Mouse (Mus musculus): Measurements from ENCODE around the gene Hlcs. TPM values are rescaled to one million over a fixed set of nuclear protein-coding genes. Genes with fewer than 3 reads are reported as not detected.

The Hlcs gene
- polyA plus RNA-seq, 1 experiment from 2014 or later: 7.1 TPM

DNA sequence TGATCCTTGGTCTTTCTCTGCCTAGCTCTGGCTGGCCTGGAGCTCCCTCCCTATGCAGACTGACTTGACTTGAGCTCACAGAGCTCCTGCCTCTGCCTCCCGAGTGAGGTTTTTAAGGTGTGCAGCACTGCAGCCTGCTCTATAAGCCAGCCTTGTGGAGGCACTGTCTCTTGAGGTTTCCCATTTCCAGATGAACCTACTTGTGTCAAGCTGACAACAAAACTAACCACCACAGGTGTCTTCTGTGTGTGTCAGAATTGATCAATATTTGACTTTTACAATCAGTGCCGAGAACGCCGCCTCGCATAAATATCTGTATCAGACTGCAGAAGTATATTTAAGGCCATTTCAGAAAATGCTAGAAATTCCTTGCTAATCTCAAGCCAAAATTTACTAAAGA is 1.3 kb upstream of the Hlcs start:
- Histone ChIP-seq H3K4me2 (no peak overlapping the region), H3K4me1 (replicated peaks; ENCODE audit: control insufficient read depth, insufficient read depth, low read length) (peaks cover 4% of the 10 kb centered on the region; the same call in 1 of the 2 replicates), H3K9ac (ENCODE audit: low read depth, low read length) (no peak overlapping the region), H3K27me3 (replicated peaks; ENCODE audit: control insufficient read depth, insufficient read depth, low read length) (no peaks in the 10 kb centered on the region), H3K9me3 (ENCODE audit: control insufficient read depth, low read length) (no peaks in the 10 kb centered on the region), H3K27ac (ENCODE audit: low read depth, low read length) (no peak overlapping the region), H3K4me3 (ENCODE audit: low read depth, low read length) (no peak overlapping the region), H3K36me3 (ENCODE audit: control insufficient read depth, insufficient read depth, low read length) (no peaks in the 10 kb centered on the region)
- ATAC-seq (replicated peaks; ENCODE audit: low FRiP score): no peak
- WGBS: 87% methylated on average over 5 of the region's 5 CpGs
- no peak for DNase-seq (ENCODE audit: low spot score)

DNA sequence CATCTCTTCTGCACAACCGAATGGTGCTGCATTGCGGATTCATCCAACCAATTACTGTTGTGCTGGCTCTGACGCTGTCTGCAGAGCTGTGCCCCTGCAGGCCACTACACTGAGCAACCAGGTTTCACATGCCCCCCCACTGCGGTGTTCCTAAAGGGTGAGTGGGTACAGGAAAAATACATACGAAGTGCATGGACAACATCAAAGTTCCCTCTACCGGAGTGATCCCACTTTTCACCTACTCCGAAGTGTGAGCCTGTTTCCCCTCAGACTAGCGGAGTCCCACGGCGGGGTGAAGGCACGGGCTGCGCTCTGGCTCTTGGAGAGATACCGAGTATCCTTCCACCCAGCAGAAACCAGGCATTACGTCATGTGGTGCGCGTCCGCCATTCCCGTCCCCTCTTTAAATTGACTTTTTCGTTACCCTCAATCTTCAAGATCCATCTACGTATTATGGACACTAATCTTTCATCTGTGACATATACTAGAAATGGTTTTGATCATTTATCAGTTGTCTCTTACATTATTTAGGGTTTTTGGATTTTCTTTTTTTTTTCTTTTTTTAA is 625 bp downstream of the Hlcs start:
- peak; percentile 88 for DNase-seq (ENCODE audit: low spot score)
- H3K9me3 ChIP-seq (ENCODE audit: control insufficient read depth, low read length): no peaks in the 10 kb centered on the region
- H3K4me2 ChIP-seq: peak overlapping the region; percentile 81
- no peaks in the 10 kb centered on the region for H3K36me3 ChIP-seq (ENCODE audit: control insufficient read depth, insufficient read depth, low read length)
- under 1% methylated on average over 20 of the region's 20 CpGs for WGBS
- no peaks in the 10 kb centered on the region for H3K27me3 ChIP-seq (replicated peaks; ENCODE audit: control insufficient read depth, insufficient read depth, low read length)
- peak overlapping the region; percentile 69 for H3K4me3 ChIP-seq (ENCODE audit: low read depth, low read length)
- H3K4me1 ChIP-seq (replicated peaks; ENCODE audit: control insufficient read depth, insufficient read depth, low read length): peaks cover 4% of the 10 kb centered on the region; the same call in 1 of the 2 replicates
- peak; percentile 86 for ATAC-seq (replicated peaks; ENCODE audit: low FRiP score)
- peak overlapping the region; percentile 85 for H3K9ac ChIP-seq (ENCODE audit: low read depth, low read length)
- peak overlapping the region; percentile 91 for H3K27ac ChIP-seq (ENCODE audit: low read depth, low read length)

GRCm38 (mm10) chr16:94311931-94312330 is 1.4 kb downstream of the Hlcs start:
- Histone ChIP-seq H3K27me3 (replicated peaks; ENCODE audit: control insufficient read depth, insufficient read depth, low read length) (no peaks in the 10 kb centered on the region), H3K4me3 (ENCODE audit: low read depth, low read length) (peak overlapping the region; percentile 69; the same call in 1 of the 2 replicates), H3K27ac (ENCODE audit: low read depth, low read length) (no peak overlapping the region), H3K9ac (ENCODE audit: low read depth, low read length) (no peak overlapping the region), H3K9me3 (ENCODE audit: control insufficient read depth, low read length) (no peaks in the 10 kb centered on the region), H3K36me3 (ENCODE audit: control insufficient read depth, insufficient read depth, low read length) (no peaks in the 10 kb centered on the region), H3K4me2 (peak overlapping the region; percentile 81), H3K4me1 (replicated peaks; ENCODE audit: control insufficient read depth, insufficient read depth, low read length) (peaks cover 4% of the 10 kb centered on the region; the same call in 1 of the 2 replicates)
- WGBS: 78% methylated on average over 4 of the region's 4 CpGs
- DNase-seq (ENCODE audit: low spot score) (no peak), ATAC-seq (replicated peaks; ENCODE audit: low FRiP score) (no peak)

GRCm38 (mm10) chr16:94311416-94311815 is 2.0 kb downstream of the Hlcs start:
- DNase-seq (ENCODE audit: low spot score): no peak
- WGBS: 54% methylated on average over 1 of the region's 1 CpGs
- Histone ChIP-seq H3K27me3 (replicated peaks; ENCODE audit: control insufficient read depth, insufficient read depth, low read length) (no peaks in the 10 kb centered on the region), H3K36me3 (ENCODE audit: control insufficient read depth, insufficient read depth, low read length) (no peaks in the 10 kb centered on the region), H3K4me2 (no peak overlapping the region), H3K4me3 (ENCODE audit: low read depth, low read length) (no peak overlapping the region), H3K9ac (ENCODE audit: low read depth, low read length) (no peak overlapping the region), H3K4me1 (replicated peaks; ENCODE audit: control insufficient read depth, insufficient read depth, low read length) (peaks cover 4% of the 10 kb centered on the region; the same call in 1 of the 2 replicates), H3K27ac (ENCODE audit: low read depth, low read length) (no peak overlapping the region), H3K9me3 (ENCODE audit: control insufficient read depth, low read length) (no peaks in the 10 kb centered on the region)
- no peak for ATAC-seq (replicated peaks; ENCODE audit: low FRiP score)

GRCm38 (mm10) chr16:94309025-94309424 is 4.3 kb downstream of the Hlcs start:
- no peaks in the 10 kb centered on the region; the same call in 1 of the 2 replicates for H3K27me3 ChIP-seq (replicated peaks; ENCODE audit: control insufficient read depth, insufficient read depth, low read length)
- no peak overlapping the region for H3K4me3 ChIP-seq (ENCODE audit: low read depth, low read length)
- DNase-seq (ENCODE audit: low spot score) (no peak), ATAC-seq (replicated peaks; ENCODE audit: low FRiP score) (no peak)
- peaks cover 4% of the 10 kb centered on the region; the same call in 1 of the 2 replicates for H3K4me1 ChIP-seq (replicated peaks; ENCODE audit: control insufficient read depth, insufficient read depth, low read length)
- H3K9me3 ChIP-seq (ENCODE audit: control insufficient read depth, low read length): no peaks in the 10 kb centered on the region
- no peaks in the 10 kb centered on the region for H3K36me3 ChIP-seq (ENCODE audit: control insufficient read depth, insufficient read depth, low read length)
- no peak overlapping the region for H3K4me2 ChIP-seq
- no peak overlapping the region for H3K9ac ChIP-seq (ENCODE audit: low read depth, low read length)
- 87% methylated on average over 4 of the region's 4 CpGs for WGBS
- no peak overlapping the region for H3K27ac ChIP-seq (ENCODE audit: low read depth, low read length)

DNA sequence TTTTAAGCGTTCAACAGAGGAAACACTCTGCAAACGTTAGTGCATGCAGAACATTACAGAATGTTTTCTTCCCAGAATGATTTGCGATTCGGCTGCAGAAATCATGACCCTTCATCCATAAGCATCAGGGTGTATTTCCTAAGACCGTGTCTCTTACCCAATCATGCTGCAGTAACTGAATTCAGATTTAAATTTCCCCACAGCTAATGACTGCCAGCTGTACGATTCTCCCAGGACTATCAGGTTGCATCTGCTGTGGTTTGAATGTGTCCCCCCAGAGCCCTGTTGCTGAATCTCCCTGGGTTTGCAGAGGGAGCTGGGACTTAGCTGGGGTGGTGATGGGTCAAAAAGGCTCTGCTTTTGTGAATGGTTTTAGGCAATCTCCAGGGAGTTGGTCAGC is 5.4 kb downstream of the Hlcs start:
- ATAC-seq (replicated peaks; ENCODE audit: low FRiP score): no peak
- no peaks in the 10 kb centered on the region for H3K36me3 ChIP-seq (ENCODE audit: control insufficient read depth, insufficient read depth, low read length)
- H3K4me1 ChIP-seq (replicated peaks; ENCODE audit: control insufficient read depth, insufficient read depth, low read length): peaks cover under 1% of the 10 kb centered on the region; the same call in 1 of the 2 replicates
- no peaks in the 10 kb centered on the region for H3K9me3 ChIP-seq (ENCODE audit: control insufficient read depth, low read length)
- peaks cover 4% of the 10 kb centered on the region for H3K27me3 ChIP-seq (replicated peaks; ENCODE audit: control insufficient read depth, insufficient read depth, low read length)
- no peak for DNase-seq (ENCODE audit: low spot score)
- no peak overlapping the region for H3K27ac ChIP-seq (ENCODE audit: low read depth, low read length)
- no peak overlapping the region for H3K4me3 ChIP-seq (ENCODE audit: low read depth, low read length)
- no peak overlapping the region for H3K4me2 ChIP-seq
- 55% methylated on average over 6 of the region's 6 CpGs for WGBS
- no peak overlapping the region for H3K9ac ChIP-seq (ENCODE audit: low read depth, low read length)

DNA sequence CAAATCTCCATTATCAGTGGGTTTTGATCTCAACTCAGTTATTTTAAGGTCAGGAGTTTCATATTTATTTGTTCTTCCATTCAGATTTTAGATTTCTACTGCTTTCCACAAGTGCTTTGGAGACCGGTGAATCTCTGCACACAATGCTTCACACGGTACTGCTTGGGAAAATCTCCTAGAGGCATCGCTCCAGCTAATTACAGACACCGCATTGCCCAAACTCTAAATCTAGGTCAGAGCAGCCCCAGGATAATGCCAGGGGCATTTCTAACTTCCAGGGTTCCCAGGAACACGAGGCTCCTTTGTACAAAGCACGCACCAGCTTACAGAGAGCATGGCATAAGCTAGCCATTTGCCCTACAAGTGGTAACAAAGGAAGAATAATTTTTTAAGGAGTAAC is 5.8 kb downstream of the Hlcs start:
- peaks cover 8% of the 10 kb centered on the region for H3K27me3 ChIP-seq (replicated peaks; ENCODE audit: control insufficient read depth, insufficient read depth, low read length)
- 76% methylated on average over 6 of the region's 6 CpGs for WGBS
- H3K4me3 ChIP-seq (ENCODE audit: low read depth, low read length): no peak overlapping the region
- H3K9me3 ChIP-seq (ENCODE audit: control insufficient read depth, low read length): no peaks in the 10 kb centered on the region
- H3K4me2 ChIP-seq: no peak overlapping the region
- H3K9ac ChIP-seq (ENCODE audit: low read depth, low read length): no peak overlapping the region
- H3K4me1 ChIP-seq (replicated peaks; ENCODE audit: control insufficient read depth, insufficient read depth, low read length): peaks cover 4% of the 10 kb centered on the region
- no peaks in the 10 kb centered on the region for H3K36me3 ChIP-seq (ENCODE audit: control insufficient read depth, insufficient read depth, low read length)
- no peak overlapping the region for H3K27ac ChIP-seq (ENCODE audit: low read depth, low read length)
- ATAC-seq (replicated peaks; ENCODE audit: low FRiP score): no peak
- no peak for DNase-seq (ENCODE audit: low spot score)

DNA sequence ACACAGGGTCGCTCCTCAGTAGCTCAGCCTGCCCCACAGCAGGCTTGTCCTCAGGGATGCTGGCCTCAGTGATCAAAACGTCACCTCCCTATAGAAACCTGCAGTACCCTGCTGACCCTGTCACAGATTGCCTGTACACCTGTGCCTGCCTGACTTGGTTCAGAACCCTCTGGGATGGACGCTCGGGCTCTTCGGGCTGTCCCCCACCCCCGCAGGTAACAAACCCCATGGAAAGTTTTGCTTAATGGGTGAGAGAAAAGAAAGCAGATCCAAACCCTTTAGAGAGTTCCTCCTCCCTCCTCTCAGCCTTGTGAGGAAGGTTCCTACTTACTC is 10.2 kb downstream of the Hlcs start:
- peaks cover 5% of the 10 kb centered on the region for H3K4me1 ChIP-seq (replicated peaks; ENCODE audit: control insufficient read depth, insufficient read depth, low read length)
- H3K4me3 ChIP-seq (ENCODE audit: low read depth, low read length): no peak overlapping the region
- H3K27me3 ChIP-seq (replicated peaks; ENCODE audit: control insufficient read depth, insufficient read depth, low read length): peaks cover 11% of the 10 kb centered on the region
- H3K9me3 ChIP-seq (ENCODE audit: control insufficient read depth, low read length): no peaks in the 10 kb centered on the region
- no peak overlapping the region for H3K9ac ChIP-seq (ENCODE audit: low read depth, low read length)
- no peak for ATAC-seq (replicated peaks; ENCODE audit: low FRiP score)
- H3K27ac ChIP-seq (ENCODE audit: low read depth, low read length): no peak overlapping the region
- no peaks in the 10 kb centered on the region for H3K36me3 ChIP-seq (ENCODE audit: control insufficient read depth, insufficient read depth, low read length)
- H3K4me2 ChIP-seq: peak overlapping the region; percentile 55
- 28% methylated on average over 6 of the region's 6 CpGs for WGBS
- no peak for DNase-seq (ENCODE audit: low spot score)

Data from liver, embryonic 11.5 days (tissue).